Mouse (Mus musculus) yolk sac, embryonic 10.5 days (tissue): ENCODE results near the gene Abcc1.

Experiments
- DNase-seq: peaks from one replicate; pipeline ENCODE4 v3.0.0-alpha.2; 2017; ENCODE audit warnings: low spot score

Gene Abcc1

GRCm38 (mm10) chr16:14439801-14440614 is 78.7 kb downstream of the Abcc1 start:
- no peak for DNase-seq

DNA sequence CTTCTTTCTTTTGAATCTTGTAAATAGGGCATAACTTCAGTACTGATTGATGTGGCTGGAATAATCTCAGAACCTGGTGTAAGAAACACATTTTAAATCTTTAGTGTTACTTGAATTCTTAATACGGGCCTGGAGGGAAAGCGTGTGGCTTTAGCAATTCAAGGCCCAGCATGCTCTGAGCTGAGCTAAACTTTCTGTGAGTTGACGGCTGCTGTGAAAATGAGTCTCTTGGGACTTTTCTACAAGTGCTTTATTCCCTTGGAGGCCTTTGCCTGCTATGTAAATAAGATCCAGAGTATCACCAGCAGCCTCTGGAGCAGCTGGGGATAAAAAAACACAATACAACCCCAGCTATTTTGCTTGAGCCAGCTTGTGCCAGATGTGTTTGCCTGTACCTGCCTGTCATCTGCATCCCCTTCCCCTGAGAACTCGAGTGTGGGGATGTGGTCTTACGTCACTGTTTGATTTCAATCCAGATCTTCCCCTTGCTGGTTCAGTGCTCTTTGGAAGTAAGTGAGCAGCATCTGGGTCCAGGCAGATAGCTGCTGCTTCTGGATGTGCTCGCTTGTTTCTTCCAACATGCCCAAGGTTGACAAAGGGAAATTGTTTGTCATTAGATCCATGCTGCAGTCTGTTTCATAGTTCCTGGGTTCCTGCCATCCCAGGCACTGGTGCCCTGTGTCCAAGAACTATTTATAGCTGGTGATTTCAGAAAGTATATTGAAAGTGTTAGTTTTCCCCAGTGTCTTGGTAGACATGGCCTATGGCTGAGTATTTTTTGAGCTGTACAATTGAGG is 82.9 kb downstream of the Abcc1 start:
- no peak for DNase-seq

DNA sequence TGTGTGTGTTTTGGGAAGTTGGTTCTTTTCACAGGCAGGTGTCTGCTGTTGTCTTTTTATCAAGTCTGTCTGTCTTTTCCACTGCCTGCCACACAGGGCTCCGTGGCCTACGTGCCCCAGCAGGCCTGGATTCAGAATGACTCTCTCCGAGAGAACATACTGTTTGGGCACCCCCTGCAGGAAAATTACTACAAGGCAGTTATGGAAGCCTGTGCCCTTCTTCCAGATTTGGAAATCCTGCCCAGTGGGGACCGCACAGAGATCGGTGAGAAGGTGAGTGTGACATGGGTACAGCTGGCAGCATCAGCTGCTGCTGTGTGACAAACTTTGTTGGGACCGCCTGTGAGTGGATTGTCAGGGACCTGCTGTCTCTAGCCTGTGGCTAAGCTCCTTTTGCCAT is 83.8 kb downstream of the Abcc1 start:
- no peak for DNase-seq

DNA sequence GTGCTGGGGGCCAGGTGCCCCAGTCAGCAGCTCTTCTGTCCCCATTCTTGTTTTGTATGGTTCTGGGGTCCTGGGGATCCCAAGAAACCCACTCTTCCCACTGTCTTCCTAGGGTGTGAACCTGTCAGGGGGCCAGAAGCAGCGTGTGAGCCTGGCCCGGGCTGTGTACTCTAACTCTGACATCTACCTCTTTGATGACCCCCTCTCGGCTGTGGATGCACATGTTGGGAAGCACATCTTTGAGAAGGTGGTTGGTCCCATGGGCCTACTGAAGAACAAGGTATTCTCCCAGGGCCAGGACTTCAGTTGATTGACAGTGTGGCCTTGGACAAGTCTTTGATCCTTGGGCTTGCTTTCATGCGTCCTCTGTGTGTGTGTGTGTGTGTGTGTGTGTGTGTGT is 86.0 kb downstream of the Abcc1 start:
- DNase-seq: no peak

- no peak for DNase-seq
Observed at GRCm38 (mm10) chr16:14448307-14448706, 86.9 kb downstream of the Abcc1 start.

DNA sequence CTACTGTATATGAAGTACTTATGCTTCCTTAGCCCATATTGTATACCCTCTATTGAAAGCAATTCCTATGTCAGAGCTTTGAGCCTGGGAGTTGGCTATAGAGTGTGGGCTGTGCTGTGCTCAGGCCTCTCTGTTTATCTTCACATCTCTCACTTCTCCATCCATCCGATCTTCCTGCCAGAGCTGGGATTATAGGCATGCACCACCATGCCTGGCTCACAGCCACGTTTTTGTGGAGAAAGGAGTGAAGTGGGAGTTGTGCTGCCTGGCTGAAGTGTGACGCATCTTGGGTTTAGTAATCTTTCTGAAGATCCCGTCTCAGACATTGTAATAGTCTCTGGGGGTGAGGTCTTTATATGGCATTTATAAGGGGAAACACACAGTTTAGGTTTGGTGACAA is 88.5 kb downstream of the Abcc1 start:
- DNase-seq: no peak

- DNase-seq: no peak
Observed at GRCm38 (mm10) chr16:14451374-14452046, 90.2 kb downstream of the Abcc1 start.

DNA sequence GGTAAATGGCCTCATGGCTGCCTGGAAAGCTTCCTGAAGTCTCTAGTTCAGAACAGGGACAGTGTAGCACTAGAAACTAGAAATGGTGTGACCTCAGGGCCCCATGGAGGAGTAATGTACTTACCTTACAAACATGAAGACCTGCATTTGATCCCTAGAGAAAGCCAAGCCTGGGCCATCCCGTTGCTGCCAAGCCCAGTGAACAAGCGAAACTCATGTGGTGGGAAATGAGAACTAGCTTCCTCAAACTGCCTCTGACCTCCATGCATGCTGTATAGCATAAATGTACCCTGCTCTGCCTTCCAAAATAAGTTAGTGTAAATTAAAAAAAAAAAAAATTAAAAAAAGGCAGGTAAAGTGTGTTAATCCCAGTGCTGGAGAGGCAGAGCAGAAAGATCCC is 101.2 kb downstream of the Abcc1 start:
- no peak for DNase-seq

DNA sequence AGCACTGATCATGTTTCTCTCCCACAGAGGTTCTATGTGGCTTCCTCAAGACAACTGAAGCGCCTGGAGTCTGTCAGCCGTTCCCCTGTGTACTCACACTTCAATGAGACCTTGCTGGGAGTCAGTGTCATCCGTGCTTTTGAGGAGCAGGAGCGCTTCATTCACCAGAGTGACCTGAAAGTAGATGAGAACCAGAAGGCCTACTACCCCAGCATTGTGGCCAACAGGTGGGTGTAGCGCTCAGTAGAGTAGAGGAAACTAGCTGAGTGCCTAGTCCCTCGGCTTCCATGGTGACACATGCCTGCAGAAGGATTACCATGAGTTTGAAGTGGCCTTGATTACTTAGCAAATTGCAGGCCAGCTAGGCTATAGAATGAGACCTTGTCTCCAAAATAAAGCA is 103.7 kb downstream of the Abcc1 start:
- no peak for DNase-seq

GRCm38 (mm10) chr16:14468351-14468750 is 107.0 kb downstream of the Abcc1 start:
- DNase-seq: no peak

DNA sequence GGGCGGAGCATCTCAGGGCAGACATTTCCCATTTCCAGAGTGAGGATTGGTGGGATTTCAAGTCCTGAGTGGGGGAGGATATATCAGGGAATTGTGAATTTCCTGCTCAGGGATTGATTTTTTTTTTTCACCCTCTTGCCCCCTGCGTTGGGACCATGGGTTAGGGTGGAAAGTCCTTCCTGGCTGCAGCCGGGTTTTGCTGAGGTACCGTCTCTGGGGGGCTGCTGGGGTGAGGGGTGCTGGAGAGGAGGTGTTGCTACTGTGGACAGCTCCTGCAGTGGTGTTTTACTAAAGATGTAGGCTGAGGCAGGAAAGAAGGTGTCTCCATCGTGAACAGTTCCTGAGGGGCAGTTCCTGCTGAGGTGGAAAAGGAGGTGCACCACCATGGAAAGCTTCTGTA is 107.5 kb downstream of the Abcc1 start:
- DNase-seq: no peak

DNA sequence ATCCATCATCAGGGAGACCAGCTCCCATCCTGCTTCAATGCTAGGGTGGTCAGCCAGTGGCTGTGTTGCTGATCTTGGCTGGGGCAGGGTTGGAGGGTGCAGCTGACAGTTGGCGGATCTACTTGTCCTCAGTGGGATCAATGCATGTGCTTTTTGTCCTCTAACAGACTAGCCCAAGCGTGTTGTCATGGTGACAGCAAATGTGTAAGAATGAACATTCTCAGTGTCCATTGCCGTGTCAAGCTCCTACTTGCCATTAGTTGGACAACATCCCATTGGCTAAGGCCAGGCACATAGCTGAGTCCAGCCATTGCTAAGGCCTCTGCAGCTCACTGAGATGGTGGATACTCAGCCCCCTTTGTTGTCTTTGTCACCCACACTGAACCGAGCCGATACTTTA is 110.8 kb downstream of the Abcc1 start:
- DNase-seq: no peak

DNA sequence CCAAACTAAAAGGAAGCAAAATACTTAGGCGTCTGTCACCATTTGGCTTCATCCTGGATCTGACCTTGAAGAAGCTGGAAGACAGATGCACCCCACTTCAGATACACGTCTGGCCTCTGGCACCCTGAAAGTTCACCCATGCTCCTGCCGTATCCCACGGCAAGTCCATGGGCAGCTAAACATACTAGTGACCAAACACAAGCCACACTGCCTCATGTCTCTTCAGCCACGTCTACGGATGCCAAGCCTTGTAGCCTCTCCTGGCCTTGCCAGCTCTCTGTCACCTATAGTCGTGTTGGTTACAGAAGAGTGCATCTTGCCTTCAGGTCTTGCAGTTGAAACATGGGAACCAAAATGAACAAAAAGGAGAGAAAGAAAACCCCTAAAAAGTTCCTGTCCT is 112.3 kb downstream of the Abcc1 start:
- no peak for DNase-seq

- no peak for DNase-seq
Observed at GRCm38 (mm10) chr16:14475001-14475400, 113.6 kb downstream of the Abcc1 start.

DNA sequence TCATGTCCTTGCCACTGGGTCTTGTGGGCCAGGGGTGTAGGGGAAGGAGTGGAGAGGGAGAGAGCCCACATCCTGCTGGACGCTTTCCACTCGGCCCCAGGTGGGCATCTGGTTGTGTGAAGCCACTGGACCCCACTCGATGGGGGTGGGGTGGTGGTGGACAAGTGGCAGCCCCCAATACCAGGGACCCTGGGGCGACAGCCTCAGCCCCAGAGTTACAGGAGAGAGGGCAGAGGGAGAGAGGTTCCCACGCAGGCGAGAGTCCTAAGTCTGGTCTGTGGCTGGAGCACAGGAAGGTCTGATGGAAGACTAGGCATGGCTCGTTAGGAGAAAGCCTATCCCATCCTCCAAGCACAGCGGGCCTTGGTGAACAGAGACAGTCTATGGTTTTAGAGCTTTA is 114.7 kb downstream of the Abcc1 start:
- no peak for DNase-seq

DNA sequence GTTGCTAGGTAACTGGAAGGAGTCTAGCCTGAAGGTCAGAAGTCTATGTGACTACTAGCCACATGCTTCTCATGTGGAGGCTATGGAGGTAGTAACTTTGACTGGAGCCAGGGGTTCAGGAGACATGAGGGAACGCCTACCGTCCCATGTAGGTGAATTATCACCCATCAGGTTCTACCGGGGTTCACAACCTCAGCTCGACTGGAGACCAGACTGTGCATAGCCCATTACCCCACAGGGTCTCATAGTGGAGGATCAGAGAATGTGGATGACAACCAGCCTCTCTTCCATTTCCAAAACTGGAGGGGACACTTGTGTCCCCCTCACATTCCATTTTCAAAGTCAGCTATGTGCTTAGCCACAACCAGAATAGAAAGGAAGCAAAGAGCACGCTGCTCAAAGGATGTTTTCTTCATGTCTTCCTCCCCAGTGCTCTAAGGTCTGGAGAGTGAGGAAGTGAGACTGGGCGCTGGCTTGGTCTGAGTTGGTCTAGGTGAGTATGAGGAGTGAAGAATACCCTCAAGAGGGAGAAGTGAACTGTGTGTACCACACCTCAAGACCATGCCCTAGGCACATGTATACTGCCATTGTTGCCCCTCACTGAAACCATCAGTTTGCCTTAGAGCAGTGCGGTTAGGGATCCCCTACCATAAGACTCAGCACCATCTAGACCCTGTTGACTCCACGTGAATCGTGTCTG is 115.5 kb downstream of the Abcc1 start:
- no peak for DNase-seq

- no peak for DNase-seq
Observed at GRCm38 (mm10) chr16:14477510-14478300, 116.3 kb downstream of the Abcc1 start.

DNA sequence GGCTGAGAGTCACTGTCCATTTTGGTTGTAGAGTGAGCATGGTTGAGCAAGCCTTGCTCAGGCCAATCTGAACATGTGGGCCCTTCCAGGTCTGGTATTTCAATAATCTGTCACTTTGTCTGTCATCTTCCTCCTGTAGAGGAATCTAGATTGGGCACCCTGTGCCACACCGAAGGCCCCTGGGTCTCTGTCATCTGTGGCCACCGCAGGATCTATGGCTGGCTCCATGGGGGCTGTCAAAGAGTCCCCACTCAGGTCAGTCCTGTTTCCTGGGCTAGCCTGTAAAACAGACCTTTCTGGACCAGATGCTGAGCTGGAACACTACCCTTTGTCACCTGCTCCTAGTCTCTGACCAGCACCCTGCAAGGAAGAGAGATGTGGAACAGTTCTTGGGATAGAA is 118.3 kb downstream of the Abcc1 start:
- DNase-seq: no peak

DNA sequence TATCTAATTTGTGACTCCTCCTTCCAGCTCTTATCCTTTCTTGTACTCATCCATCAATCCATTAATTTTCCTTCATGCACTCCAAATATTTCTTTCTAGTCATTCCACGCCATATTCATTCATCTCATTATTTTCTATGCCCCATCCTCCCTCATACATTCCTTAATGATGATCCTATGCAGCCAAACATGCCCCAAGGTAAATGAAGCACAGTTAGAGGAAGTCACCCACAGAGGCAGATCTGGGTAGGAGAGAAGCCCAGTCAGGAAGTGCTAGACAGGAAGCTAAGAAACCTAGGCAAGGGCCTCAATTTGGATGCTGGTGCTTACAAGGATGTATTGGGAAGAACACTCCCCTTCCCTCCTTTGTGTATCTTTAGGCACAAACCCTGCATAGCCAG is 121.9 kb downstream of the Abcc1 start:
- DNase-seq: no peak

DNA sequence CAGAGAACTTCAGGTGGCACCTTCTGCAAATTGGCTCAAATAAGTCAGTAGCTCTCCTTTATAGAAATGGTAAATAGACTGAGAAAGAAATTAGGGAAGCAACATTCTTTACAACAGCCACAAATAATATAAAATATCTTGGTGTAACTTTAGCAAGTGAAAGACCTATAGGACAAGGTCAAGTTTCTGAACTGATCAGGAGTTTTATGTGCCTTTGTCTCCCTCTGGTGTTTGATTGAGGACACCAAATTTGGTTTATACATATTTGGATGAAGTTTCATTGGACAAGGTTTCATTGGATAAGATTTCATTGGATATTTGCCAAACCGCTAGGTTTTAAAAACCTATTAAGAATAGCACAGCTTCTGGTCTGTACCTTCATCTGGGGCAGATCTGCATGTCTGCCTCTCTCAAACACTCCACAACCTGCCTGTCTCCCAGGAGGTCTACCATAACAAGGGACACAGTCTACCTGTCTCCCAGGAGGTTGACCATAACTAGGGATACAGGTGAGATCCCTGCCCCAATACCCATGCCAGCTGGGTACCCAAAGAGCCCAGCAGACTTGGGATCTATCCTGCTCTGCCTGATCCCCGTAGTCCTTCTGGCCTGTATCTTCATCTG is 132.2 kb downstream of the Abcc1 start:
- no peak for DNase-seq
